In the genomic region with DNA sequence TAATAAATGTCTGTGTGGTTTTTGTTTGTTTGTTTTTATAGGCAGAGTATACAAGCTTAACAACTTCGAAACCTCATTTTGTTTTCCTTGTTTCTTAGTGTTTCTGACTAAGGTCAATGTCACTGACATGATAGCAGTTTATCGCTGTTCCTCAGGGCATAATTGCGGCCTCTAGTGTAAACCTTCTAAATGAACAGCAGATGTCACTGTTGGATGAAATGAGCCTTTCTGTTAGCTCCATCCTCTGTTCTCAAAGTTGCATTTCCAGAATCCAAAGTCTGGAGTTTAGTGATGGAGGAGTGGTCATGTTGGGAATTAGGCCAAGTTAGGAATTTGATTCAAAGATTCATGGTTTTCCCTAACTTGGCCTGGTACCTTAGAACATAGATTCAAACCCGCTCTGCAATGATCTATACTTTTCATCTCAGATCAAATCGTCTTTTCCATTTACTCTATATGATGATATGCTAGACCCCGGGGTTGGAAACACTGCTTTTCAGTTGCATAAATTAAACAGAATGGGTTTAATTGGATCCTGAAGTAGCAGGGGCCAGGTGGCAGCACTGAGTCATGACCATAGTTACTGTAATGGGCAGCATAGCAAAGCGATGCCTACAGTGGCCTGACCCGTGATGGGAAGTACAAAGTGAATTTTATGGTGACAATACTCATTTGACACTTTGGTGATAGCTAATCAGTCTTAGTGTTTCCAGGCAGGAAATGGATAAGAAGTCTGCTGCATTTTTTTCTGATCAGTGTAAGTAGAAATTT, we compare ENCODE assay signal across 10 mouse cellular contexts.
DNase-seq lines count a peak whose midpoint lies in the region; ATAC-seq and TF ChIP-seq lines count a peak whose summit lies in the region.
"Had no signal": no experiment of that assay in that cellular context is flagged by ENCODE, and none has a peak within 500 bp of the region (broad histone marks: within the 10 kb centered on the region; RNA-seq: fewer than 3 reads in every experiment).

No protein-coding gene starts in this region.

- H3K36me3 ChIP-seq in midbrain, embryonic 13.5 days, result no peaks in the 10 kb centered on the region
- no peaks in the 10 kb centered on the region for H3K36me3 ChIP-seq in midbrain, embryonic 10.5 days
- no peaks in the 10 kb centered on the region for H3K36me3 ChIP-seq in stomach, postnatal 0 days (ENCODE audit: control insufficient read depth, insufficient read depth, low read length)
- H3K36me3 ChIP-seq: embryonic facial prominence, embryonic 13.5 days had no signal

- intact Hi-C loops in gastrocnemius, adult 2 months (cut with DNase I), result no loop called here

- TF ChIP-seq CTCF in gastrocnemius, adult 2 months (IDR thresholded peaks at IDR 0.05), result peak; percentile 15; the same call in 1 of the 2 replicates
- peak; percentile 68 for TF ChIP-seq CTCF in stomach, postnatal 0 days (IDR thresholded peaks at IDR 0.05; ENCODE audit: low read depth)

- H3K27me3 ChIP-seq in midbrain, embryonic 13.5 days, result no peaks in the 10 kb centered on the region
- H3K27me3 ChIP-seq in midbrain, embryonic 10.5 days (ENCODE audit: low read depth, poor library complexity, severe bottlenecking), result no peaks in the 10 kb centered on the region
- H3K27me3 ChIP-seq in stomach, postnatal 0 days (ENCODE audit: control insufficient read depth, insufficient read depth, low read length), result no peaks in the 10 kb centered on the region
- H3K27me3 ChIP-seq: embryonic facial prominence, embryonic 13.5 days had no signal

- H3K4me2 ChIP-seq in midbrain, embryonic 13.5 days (replicated peaks), result no peak overlapping the region
- no peak overlapping the region for H3K4me2 ChIP-seq in stomach, postnatal 0 days (replicated peaks; ENCODE audit: low read depth)
- H3K4me2 ChIP-seq: embryonic facial prominence, embryonic 13.5 days had no signal

- H3K27ac ChIP-seq in gastrocnemius, adult 2 months, result no peak overlapping the region
- H3K27ac ChIP-seq in midbrain, embryonic 13.5 days, result no peak overlapping the region
- H3K27ac ChIP-seq in midbrain, embryonic 10.5 days (replicated peaks), result no peak overlapping the region
- H3K27ac ChIP-seq in stomach, postnatal 0 days (replicated peaks), result no peak overlapping the region
- H3K27ac ChIP-seq: embryonic facial prominence, embryonic 13.5 days had no signal

- TF ChIP-seq EP300 in stomach, postnatal 0 days (optimal IDR thresholded peaks at IDR 0.05), result no peak

- DNase-seq in gastrocnemius, adult 2 months, result no peak
- DNase-seq in gastrocnemius, adult 18-20 months (ENCODE audit: low spot score), result no peak
- DNase-seq in midbrain, embryonic 10.5 days (ENCODE audit: low spot score), result no peak
- peak; percentile 31 for DNase-seq in forelimb bud, embryonic 11.5 days (ENCODE audit: low read depth, low spot score)
- DNase-seq in stomach, postnatal 0 days (ENCODE audit: low spot score), result no peak
- DNase-seq in gastrocnemius, postnatal 25 days, result no peak
- no peak for DNase-seq in urinary bladder, postnatal 4 days (ENCODE audit: low spot score in 2 of 2)
- DNase-seq: lung, adult 2 months had no signal

- no peaks in the 10 kb centered on the region for H3K9me3 ChIP-seq in midbrain, embryonic 13.5 days
- no peaks in the 10 kb centered on the region for H3K9me3 ChIP-seq in midbrain, embryonic 10.5 days (replicated peaks)
- H3K9me3 ChIP-seq in stomach, postnatal 0 days (ENCODE audit: control insufficient read depth, low read length), result no peaks in the 10 kb centered on the region
- H3K9me3 ChIP-seq: embryonic facial prominence, embryonic 13.5 days had no signal

- H3K9ac ChIP-seq in midbrain, embryonic 13.5 days (replicated peaks), result no peak overlapping the region
- H3K9ac ChIP-seq in stomach, postnatal 0 days (ENCODE audit: low read length), result no peak overlapping the region
- H3K9ac ChIP-seq: embryonic facial prominence, embryonic 13.5 days had no signal

- peak; percentile 55; the same call in 1 of the 2 replicates for ATAC-seq in midbrain, embryonic 13.5 days
- no peak for ATAC-seq in stomach, postnatal 0 days (ENCODE audit: low FRiP score, low TSS enrichment)

- no peaks in the 10 kb centered on the region for H3K4me1 ChIP-seq in midbrain, embryonic 13.5 days (replicated peaks)
- no peaks in the 10 kb centered on the region for H3K4me1 ChIP-seq in midbrain, embryonic 10.5 days
- H3K4me1 ChIP-seq in stomach, postnatal 0 days (replicated peaks; ENCODE audit: control insufficient read depth, insufficient read depth), result no peaks in the 10 kb centered on the region
- H3K4me1 ChIP-seq: embryonic facial prominence, embryonic 13.5 days had no signal

- 76% methylated on average over 8 of the region's 8 CpGs for WGBS in midbrain, embryonic 13.5 days
- WGBS in midbrain, embryonic 10.5 days, result 77% methylated on average over 8 of the region's 8 CpGs
- 66% methylated on average over 8 of the region's 8 CpGs for WGBS in stomach, postnatal 0 days

- H3K4me3 ChIP-seq in gastrocnemius, adult 2 months, result no peak overlapping the region
- H3K4me3 ChIP-seq in midbrain, embryonic 13.5 days (replicated peaks), result no peak overlapping the region
- no peak overlapping the region for H3K4me3 ChIP-seq in midbrain, embryonic 10.5 days
- no peak overlapping the region for H3K4me3 ChIP-seq in stomach, postnatal 0 days (ENCODE audit: low read depth, low read length)
- H3K4me3 ChIP-seq: embryonic facial prominence, embryonic 13.5 days had no signal
